Mouse (Mus musculus) skeletal muscle tissue, adult 2 months (tissue): ENCODE measurements around the gene Smtn.

Experiments
- DNase-seq: peaks from one replicate; pipeline ENCODE4 v3.0.0-alpha.2; 2012; ENCODE audit warnings: low read depth, low spot score

Gene Smtn

DNA sequence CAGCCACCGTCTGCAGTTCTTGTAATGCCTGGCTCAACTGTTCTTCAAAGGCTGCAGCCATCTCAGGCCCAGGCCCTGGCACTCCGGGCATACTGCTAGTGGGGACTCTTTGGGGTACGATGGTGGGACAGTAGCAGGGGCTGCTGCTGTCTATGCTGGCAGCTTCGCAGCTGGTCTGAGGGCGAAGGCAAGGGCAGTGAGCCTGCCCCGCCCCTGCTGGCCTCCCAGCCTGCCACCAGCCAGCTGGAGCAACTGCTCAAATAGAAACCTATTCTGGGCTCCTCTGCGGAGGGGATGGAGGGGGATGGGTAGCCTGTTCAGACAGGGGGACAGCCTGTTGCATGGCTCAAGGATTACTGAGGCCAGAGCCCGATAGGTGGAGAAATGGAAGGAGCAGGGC lies 12.6 kb downstream of the Smtn start:
- DNase-seq = peak; percentile 85

DNA sequence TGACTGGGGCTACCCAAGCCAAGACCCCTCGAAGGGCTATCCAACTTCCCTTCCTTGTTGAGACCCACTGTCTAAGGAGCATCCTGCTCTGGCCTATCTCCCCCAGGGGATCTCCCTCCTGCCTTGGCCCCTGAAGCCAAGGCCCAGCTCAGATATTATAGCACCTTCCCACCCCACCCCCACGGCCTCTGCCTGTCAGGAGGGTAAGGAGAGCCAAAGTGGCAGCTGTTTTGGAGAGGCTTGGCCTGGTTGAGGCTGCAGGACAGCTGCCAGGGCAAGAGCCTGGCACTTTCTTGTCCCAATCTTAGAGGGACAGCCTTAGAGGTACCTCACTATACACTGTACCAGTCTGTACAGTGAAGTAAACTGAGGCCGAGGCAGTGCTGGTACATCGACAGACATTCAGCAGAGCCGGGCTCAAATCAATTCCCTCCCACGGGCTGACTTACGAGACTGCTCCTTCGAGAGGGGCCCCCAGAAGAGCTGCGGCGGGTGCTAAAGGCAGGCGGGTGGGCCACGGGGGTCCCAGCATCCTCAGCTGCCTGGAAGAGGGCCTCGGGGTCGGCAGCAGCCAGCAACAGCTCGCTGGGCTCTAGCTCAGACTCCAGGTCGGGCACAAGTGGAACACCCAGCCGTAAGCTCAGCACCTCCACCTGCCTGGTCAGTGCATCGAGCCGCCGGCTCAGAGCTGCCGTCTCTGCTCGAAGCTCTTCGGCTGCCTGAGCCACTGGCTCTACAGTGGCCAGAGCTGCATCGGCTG lies 13.3 kb downstream of the Smtn start:
- DNase-seq = peak; percentile 91

DNA sequence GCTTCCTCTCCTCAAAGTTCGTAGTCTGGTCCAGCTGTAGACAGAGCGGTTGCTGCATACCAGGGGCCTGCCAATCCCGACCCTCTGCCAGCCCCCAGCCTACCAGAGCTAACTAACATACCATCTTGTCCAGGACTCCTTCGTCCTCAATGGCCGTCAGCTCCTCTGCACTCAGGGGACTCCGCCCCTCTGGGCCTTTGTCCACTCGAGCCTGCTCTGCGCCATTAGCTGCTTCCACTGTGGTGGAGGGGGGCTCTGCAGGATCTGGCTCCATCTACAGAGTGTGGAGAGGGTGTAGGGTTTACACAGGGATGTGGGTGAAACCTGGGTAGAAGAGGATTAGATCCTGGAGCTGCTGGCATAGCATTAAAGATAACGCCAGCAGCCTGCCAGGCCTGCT lies 14.2 kb downstream of the Smtn start:
- no peak for DNase-seq

DNA sequence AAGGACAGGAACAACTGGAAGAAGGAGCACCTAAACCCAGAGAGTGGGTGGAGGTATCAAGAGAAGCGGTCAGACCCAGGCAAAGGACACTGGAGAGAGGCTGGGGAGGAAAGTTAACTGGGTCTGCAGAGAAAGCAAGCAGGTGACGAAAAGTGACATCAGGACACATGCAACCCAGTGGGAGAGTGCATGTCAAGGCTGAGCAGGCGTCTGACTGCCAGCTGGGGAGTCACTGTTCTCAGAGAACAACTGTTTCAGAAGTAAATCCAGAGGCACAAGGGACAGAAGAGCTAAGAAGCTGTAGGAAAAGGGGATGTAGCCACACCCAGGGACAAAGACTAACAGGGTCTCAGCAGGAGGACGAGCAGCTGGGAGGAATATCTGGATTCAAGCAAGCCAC lies 14.9 kb downstream of the Smtn start:
- DNase-seq = no peak

DNA sequence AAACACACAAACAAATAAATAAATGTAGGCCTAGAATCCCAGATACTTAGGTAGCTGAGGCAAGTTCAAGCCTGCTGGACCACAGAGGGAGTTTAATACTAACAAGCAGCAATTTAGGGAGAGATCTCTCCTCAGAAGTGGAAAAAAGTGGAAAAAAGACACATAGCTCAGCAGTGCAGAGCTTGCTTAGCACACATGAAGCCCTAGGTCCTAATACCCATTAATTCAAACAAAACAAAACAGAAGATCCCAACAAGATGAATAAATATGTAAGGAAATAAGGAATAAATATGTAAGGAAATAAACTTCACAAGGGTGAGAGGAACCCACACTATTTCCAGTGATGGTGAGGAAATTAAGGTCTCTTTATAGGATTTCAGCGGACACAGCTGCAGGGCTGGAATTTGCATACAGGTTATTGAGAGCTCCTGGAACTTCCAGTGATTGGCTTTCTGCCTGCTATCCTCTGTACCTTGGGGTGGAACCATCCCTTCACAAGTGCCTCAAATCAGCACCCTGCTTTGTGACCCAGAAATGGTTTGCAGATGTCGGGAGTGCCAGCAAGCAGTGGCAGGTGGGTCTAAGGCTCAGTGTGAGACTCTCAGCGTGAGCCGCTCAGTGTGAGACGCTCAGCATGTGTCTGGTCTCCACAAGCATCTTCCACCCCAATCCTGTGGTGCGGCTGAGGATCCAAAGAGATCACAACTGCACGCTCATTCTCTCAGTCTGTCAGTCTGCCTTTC lies 16.4 kb downstream of the Smtn start:
- DNase-seq = no peak

DNA sequence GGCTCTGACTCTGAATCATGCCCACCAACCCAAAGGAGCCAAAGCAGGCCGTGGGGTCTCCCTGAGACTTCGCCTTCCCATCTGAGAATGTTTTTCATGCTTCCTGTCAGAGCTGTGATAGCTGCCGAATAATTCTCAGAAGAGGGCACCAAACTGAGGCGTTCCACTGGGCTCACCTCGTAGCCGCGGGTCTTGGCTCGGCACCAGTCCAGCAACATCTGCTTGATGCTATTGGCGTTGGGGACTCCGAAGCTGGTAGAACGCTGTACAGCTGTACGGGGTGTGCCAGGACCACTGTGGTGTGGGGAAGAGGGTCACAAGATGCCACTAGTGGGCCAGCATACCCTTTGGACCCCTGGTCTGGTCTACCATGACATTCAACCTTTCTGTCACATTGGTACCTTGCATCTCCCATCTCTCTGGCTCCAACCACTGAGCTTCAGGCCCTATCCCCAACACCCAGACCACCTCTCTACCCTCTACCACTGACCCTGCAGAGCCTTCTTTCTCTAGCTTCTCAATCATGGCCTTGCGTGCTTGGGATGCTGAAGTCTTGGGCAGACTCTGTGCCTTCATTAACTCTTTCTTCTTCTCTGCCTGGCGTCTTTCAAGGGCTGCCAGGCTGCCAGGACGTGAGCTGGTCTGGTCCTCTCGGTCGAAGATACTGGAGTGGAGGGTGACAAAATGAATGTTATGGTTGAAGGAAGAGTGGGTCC lies 18.0 kb downstream of the Smtn start:
- no peak for DNase-seq

DNA sequence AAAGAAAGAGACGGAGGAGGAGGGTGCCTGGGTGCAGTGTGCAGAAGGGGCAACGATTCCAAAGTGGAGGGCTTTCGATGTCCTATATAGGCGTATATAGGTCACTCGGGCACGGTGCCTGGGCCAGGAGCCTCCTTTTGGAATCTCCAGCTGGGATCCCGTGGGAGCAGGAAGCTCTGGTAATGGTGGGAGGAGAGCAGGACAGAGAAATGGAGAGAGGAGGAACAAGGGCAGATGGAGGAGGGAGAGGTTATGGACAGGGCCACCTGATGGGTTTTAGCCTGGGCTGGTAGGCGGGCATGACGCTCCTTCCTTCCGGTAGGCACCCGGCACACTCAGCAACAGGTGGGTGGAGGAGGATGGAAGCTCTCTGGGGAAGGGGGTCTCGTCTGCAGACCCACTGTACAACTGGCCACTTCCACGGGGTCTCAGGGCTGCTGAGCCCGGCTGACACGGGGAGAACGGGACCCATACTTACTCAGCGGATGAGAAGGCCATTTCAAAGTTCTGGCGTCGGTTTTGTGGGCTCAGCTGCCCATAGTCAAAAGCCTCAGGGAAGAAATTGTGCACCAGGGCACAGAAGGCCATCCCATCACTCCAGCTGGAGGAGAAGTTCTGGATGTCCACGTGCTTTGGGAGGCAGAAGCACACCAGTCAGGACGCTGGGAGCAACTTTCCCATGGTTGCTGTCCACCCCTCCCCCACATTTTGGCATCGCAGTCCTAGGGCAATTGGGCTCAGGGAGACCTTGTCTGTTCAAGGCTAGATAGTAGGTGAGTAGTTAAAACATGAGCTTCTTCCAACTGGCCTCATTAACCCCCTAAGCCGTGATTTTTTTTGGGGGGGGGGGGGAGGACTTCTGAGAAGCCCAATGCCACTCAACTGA lies 18.8 kb downstream of the Smtn start:
- no peak for DNase-seq

DNA sequence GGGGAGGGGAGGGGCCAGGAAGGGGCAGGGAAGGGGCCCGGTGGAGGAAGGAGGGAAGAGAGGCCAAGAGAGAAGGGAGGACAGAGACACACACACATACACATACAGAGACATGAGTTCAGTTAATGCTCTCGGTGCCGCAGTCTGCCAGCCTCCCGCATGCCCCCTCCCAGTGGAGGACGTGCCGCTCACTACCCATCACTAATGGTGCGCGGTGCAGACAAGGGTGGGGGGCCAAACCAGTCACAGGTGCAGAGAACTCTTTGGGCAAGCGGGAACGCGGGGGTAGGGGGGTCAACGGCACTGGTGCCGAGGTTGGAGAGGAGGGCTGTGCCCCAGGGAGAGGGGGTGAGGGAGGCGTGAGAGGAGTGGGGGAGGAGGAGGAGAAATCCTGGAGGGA lies 19.5 kb downstream of the Smtn start:
- DNase-seq = no peak

DNA sequence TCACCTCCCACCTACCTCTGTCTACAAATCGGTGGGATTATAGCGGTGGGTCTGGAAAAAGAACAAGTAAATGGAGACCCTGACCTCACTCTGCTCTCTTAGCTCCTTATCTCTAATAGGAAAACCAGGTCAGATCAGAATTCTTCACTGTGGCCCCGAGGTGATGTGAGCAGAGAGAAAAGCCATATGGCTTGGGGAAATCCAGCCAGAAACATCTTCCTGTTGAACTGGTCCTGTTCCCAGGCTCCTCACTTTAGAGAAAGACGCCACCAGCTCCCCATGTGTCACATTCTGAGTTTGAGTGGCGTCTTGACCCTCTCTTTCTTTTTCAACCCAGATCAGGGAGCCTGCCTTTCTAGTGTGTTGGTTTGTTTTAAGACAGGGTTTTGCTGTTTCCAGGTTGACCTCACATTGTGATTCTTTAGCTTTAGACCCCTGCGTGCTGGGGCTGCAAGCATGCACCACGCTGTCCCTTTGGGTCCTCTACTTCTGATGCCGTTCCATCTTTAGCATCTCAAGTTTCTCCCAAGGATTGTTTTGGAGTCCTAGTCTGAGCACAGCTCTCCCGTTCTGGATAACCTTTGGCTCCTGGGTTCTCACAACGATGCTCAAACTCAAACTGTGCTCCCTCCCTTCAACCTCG lies 20.5 kb downstream of the Smtn start:
- no peak for DNase-seq

DNA sequence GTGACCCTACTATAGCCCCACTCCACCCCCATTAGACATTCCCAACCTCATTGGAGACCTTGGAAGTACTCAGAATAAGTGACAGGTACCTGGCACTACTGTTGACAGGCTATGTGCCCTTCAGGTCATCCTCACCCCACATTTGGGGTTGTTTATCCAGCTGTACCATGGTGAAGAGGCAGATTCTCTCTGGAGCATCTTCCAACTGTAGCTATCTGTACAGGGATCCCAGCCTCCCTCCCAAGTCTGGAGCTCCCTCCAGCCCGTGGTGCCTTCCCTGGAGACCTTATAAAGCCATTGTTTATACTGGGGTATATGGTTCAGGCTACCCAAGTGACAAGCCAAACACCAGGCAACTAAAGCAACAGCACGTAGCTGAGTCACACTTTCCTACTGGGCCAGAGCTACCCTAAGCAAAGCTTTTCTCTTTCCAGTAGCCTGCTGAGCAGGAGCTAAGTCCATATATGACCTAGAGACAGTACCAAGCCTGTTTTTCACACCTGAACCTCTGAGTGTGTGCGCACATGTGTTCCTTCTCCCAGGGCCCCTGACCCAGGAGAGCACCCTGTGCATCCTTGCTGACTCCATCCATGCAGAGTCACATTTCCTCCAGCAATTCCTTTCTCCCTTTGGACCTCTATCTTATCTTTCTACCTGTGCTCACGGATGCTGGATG lies 21.2 kb downstream of the Smtn start:
- no peak for DNase-seq

DNA sequence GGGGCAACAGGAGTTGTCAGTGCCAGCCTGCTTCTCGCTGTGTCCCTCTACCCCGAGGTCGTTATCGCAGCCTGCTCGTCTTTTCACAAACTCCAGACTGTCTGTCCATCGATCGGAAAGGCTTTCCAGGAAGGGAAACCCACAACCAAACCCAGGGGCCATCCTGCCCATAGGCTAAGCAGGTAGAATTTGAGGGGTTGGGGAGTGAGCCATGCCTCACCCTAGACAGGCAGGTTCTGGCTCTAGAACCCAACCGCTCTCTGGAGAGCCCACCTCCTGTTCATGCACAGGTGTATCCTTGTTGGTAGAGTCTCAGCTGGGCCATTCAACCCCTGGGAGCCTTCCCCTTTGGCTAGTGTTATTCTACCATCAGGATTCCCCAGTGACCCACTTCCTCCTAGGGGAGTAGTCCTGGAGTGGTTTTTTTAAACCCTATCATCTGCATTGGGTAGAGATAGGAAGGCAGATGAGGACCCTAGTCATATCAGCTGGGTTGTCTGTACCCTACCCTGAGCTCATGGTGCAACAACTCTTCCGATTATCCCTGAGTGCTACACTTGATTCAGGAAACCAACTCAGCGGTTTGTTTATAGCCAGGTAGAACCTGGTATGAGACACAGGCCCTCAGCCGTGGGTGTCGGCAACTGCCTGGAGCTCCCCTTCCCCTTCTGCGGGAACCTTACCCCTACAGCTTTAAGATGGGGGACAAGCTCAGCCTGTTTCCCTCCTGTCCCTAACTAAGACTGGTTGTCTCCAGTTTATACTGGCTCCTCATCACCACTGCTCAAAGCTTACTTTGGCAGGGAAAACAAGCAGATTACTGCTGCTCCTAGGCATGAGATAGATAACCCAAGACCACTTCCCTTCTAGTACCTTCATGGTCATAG lies 22.3 kb downstream of the Smtn start:
- no peak for DNase-seq

DNA sequence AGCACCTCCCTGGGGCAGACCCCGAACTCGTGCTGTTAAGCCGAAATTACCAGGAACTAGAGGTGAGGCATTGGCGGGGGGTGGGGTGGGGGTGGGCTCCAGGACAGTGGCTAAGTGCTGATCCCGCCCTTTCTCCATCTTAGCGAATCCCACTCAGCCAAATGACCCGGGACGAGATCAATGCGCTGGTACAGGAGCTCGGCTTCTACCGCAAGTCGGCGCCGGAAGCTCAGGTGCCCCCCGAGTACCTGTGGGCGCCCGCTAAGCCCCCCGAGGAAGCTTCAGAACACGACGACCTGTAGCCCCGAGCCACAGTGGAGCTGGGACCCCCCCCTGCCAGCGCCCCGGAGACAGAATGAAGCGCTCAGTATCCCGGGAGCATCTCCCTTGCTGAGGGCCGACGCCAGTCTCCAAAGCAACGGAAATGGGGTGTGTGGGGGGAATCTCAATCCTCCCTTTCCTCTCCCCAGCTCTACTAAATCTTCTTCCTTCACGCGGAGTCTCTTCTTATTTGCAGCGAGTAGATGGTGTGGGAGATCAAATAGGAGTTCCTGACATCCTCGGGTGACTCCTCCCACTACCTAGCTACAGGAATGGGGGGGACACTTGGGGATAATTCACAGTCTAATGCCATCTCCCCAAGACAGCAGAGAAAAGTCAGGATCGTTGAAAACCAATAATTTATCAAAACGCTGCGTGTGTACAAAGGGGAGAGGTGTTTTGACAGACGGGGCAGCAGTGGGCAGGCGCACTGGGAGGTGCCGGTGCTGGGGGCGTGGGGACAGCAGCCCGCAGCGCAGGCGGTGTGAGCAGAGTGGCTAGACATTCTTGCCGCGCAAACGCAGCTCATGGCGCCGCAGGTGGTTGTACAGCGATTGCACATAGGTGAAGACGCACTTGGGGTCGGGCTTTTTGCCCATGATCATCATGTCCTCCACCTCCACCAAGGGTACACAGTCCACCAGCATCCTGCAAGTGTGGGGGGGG lies 23.3 kb downstream of the Smtn start:
- DNase-seq = no peak

DNA sequence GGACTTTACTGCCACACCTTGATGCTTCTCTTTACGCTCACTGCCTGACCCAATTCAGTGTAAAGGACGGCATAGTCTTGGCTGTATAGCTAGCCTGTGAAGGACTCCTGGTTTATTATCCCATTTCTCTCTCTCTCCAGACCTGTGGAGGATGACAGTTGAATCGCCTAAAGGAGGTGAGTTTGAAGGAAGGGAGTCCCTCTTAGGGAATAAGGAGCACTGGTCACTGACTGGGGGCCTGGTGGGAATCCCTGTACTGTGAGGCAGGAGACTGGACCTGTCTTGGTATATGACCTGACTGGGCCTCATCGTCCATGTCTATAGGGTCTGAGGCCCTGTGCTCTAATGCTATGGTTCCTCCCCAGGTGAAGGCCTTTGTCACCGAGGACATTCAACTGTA lies 24.3 kb downstream of the Smtn start:
- no peak for DNase-seq

DNA sequence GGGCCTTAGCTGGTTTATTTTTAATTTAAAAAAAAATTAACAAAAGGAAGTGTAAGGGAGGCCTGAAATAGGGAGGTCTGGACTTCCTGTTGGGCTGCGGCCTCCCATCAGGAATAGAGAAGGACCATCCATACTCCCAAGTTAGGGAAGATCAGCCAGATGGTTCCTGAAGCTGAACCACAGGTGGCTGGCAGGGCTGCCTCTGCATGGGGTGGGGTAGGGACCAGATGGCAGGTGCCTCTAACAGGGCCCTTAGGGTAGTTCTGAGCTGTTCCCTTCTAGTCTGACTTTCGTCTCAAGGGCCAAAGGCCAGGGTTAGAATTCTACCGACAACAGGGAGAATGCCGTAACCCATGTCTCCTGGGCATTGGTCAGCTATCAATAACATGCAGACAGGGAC lies 24.8 kb downstream of the Smtn start:
- no peak for DNase-seq

DNA sequence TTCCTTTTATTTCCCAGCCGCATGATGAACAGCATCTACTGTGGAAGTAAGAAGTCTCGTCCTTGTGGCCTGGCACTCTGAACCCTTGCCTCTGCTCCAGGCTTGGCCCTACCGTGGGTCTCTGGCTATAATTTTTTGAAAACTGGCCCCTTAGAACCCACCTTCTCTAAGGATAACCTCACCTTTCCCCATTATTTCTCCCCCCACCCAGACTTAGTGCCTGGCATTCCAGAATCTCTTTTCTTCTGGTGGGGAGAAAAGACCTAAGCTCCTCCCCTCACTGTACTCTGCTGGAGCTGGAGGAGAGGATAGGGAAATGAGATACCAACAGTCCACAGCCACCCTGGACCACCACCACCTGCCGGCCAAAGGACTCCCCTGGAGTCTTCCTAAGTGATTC lies 25.2 kb downstream of the Smtn start:
- no peak for DNase-seq

DNA sequence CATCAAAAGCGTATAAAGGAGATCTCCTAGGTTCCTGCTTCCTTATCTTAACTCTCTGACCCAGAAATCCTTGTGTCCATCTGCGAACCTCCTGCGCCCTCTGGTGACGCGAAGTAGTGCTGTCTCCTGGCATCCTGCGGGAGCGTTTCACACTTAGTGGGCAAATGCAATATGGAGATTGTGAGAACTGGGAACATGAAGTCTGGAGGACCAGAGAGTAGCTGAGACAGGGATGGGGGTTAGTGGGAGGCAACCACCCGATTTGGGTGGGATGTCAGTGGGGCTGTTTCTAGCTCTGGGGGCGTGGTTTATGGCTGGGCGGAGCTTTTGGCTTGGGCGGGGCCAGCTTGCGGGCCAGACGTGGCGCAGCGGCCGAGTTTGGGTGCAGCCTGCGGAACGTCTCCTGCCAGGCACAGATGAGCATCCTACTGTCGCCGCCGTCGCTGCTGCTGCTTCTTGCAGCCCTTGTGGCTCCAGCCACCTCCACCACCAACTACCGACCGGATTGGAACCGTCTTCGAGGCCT lies 25.8 kb downstream of the Smtn start, which contains the start of gene Selenom:
TSS of gene Selenom (plus strand) at position 156 of the 526 bp plus-strand sequence.
- peak; percentile 88 for DNase-seq

DNA sequence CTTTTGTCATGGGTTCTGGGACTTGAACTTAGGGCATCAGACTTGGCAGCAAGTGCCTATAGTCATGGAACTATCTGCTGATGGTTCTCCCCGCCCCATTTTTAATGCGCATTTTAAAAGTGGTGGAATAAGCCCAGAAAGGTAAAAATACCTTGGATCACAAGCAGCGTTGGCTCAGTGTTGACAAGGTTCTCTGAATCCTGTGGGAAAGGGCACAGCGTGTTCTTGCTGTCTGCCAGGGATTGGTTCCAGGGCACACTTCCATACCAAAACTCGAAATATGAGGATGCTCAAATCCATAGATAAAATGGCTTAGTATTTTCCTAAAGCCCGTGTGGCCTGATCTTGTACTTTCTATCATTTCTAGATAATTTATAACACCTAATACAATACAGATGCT lies 27.1 kb downstream of the Smtn start:
- DNase-seq = no peak

DNA sequence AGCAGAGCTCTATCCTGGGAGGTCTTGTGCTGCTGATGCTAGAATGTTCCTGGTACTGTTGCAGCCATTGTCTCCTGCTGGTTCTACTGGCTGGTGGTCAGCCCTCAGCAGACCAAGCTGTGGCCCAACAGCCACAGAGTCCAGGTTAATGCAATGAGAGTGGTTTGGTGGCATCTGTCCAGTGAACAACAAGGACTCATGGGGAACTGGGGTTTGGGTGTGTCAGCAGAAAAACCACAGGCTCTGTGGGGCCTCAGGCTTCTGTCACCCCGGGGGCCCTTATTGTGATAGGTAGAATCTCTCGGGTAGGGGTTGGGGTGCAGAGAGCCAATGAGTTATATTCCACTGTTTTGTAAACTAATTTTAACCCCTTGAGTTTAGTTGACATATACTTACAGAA lies 30.1 kb downstream of the Smtn start:
- DNase-seq = no peak
